Mouse (Mus musculus) small intestine, adult 2 months (tissue): ENCODE data around the gene Pex11a.

Experiments
- CTCF ChIP-seq: fragments of 200-500 bp; IDR thresholded peaks from 2 replicates; pipeline ENCODE4 v1.5.1; 2012; ENCODE audit warnings: low read depth, mild to moderate bottlenecking, control low read depth, inconsistent platforms, low read length, moderate library complexity, mixed read lengths; ENCODE audit not compliant: insufficient replicate concordance, insufficient read length; ENCODE audit errors: extremely low read depth
- POLR2A ChIP-seq: fragments of 200-500 bp; IDR thresholded peaks from 2 replicates; pipeline ENCODE4 v1.6.1; 2012; ENCODE audit warnings: low read depth, mild to moderate bottlenecking, control low read depth, inconsistent platforms, low read length, moderate library complexity

- TF ChIP-seq CTCF (no peak), POLR2A (no peak)
These were observed 11.5 kb downstream of the Pex11a start for GRCm38 (mm10) chr7:79731438-79731837.
